Mouse (Mus musculus) lung, postnatal 14 days (tissue): ENCODE measurements around the gene Abcc1.

Experiments
- DNase-seq: peaks from one replicate; pipeline ENCODE4 v3.0.0; 2021

Gene Abcc1

DNA sequence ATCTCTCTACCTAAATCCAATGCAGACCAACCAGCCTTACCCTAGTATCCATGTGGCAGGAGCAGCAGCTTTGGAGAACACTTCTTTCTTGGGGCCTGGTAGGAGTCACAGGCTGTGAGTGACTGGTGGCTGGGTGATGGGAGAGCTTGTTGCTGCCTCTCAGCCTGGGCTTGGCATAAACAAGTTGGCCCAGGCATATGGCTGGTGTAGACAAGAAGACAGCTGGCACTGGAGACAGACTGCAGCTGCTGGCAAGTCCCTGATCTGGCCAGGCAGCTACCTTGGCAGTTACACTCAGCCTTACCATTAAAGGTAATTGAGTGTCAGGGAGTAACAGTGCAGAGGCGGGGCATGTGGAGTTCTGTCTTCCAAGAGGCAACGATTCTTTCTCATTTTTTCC lies 16.0 kb downstream of the Abcc1 start:
- peak; percentile 17 for DNase-seq

DNA sequence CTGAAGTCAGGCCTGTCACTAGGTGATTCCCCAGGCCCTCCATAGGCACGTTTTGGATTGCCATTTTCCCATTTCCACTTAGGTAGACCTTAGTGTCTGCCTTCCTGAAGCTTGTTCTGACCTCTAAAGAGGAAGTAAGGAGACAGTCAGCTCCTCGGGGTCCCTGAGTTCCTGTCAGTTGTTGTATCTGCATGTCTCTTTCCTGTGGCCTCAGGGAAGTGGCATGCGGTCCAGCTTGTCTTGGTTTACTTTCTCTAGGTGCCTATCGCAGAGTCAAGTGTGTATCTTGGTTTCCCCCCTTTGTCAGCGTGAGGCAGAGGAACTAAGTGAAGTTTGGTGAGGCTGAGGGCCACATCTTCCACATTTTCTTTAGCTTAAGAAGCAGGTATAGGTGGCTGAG lies 17.3 kb downstream of the Abcc1 start:
- no peak for DNase-seq

DNA sequence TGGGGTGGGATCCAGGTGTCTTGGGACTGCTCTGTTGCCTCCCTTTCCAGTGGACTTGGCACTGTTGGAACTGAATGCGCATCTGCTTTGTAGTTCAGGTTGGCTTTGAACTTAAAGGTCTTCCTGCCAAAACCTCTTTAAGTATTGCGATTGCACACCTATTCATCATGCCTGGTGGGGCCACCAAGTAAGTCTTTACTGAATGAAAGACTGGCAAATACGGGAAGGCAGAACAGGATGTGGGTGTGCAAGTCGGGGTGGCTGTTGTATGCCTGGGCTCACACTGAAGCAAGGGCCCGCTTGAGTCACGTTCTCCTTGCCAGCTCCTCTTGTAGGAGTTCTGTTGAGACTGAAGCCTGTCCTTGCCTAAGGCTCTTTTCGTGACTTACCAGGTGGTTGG lies 18.5 kb downstream of the Abcc1 start:
- DNase-seq = no peak

DNA sequence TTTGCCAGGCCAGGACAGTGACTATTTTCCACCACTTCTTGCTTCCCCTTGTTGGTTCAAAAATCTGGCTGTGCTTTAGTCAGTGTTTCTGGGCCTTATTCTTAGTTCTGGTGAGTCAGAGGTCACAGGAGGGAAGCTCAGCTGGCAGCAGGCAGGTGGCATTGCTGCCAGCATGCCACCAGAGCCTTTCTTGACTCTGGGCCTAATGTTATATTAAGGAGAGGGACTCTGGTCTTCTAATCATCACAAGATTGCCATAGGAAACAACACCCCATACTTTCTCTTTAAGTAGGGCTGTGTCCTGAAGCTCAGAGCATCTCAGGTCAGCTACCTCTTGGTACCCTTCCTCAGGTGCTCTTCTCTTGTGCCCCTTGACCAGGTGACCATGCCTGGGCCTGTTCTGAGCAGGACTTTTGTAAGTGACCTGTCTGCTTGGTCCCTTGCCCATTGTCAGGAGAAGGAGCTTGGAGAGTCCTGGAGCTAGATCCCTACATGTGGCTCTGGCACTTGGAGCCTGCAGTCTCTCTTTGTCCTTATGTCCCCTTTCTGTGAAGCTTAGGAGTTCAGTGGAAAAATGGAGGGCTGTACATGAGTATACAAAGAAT lies 19.8 kb downstream of the Abcc1 start:
- no peak for DNase-seq

DNA sequence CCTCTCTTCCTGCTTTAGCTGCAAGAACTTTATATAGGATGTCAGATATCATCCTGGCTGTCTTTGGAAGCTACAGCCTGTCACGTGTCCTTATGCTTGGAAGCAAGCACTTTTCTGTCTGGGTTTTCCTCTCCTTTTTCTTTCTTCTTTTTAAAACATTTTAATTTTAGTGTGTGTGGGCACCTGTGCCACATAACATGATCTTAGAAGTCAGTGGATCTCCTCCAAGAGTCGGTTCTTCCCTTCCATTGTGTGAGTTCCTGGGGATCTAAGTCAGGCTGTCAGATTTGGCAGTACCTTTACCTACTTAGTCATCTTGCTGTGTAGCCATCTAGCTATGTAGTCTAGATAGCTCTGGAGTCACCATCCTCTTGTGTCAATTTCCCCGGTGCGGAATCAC lies 37.9 kb downstream of the Abcc1 start:
- DNase-seq = no peak

DNA sequence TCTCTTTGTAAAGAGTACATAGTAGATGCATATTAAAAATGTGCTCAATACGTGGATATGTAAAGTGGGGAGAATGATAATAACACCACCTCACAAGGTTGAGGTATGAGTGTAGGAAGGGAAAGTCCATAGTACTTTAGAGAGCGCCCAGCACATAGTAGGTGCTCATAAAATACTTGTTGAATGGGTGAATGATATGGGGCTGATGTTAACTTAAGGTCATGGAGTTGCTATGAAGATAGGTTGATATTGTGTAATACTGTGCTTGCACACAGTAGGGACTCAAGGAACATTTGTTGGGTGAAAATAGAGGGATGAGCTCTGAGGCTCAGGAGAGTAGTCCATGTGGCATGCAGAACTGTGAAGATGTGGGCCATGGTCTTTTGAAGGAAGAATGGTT lies 42.1 kb downstream of the Abcc1 start:
- DNase-seq = no peak

DNA sequence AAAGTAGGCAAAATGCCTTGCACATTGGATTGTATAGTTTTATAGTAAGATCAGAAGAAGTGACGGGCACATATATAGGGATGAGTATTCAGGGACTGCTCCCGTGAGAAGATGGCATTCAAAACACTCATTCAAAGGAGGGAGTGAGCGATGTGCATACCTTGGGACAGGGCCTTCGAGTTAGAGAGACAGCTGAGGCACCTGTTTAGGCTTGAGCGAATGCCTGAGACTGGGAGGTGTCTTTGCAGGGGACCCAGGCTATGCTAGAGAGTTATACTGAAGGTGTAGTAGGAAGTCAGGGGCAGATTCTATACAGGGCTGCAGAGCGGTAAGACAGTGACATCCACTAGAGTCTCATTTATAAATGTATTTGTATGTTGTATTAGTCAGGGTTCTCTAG lies 44.3 kb downstream of the Abcc1 start:
- no peak for DNase-seq

DNA sequence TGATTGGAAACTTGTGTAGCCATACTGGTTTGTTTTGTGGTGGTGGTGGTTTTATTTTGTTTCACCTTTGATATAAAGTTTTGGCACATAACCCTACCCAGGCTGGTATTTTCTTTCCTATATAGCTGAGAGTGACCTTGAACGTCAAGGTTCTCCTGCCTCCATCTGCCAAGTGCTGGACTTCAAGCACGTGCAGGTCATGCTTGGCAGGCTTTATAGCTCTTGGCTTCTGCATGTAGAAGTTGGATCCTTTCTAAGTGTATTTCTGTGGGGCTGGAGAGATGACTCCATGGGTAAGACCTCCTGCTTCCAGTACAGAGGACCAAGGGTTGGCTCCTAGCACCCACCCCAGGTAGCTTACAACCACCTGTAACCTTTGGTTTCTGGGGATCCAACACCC lies 47.8 kb downstream of the Abcc1 start:
- no peak for DNase-seq

DNA sequence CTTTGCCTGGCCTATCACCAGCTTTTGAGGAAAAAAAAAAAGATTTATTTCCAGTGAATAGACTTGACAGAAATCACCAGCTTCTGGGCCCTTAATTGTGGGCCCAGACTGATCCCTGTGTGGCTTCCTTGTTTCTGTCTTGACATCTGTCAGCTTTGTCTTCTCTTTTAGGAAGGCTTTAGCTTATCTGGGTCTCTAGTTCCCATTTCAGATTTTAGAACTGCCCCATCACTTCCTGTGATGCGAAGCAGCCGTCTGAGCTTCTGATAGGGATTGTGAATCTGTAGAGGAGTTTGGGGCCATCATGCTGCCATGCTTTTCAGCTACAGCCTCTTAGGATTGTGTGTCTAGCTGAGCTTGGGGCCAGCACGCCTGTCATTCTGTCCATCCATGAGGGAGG lies 48.4 kb downstream of the Abcc1 start:
- DNase-seq = no peak

DNA sequence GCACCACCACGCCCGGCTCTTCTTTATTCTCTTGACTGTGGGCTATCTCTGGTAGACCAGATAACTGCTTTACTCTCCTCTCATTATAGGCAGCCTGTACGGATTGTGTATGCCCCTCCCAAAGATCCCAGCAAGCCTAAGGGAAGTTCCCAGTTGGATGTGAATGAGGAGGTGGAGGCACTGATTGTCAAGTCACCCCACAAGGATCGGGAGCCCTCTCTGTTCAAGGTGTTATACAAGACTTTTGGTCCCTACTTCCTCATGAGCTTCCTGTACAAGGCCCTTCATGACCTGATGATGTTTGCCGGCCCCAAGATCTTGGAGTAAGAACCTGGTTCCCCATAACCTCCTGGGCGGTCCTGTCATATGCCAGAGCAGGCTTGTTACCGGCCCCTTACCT lies 49.3 kb downstream of the Abcc1 start:
- DNase-seq = no peak

DNA sequence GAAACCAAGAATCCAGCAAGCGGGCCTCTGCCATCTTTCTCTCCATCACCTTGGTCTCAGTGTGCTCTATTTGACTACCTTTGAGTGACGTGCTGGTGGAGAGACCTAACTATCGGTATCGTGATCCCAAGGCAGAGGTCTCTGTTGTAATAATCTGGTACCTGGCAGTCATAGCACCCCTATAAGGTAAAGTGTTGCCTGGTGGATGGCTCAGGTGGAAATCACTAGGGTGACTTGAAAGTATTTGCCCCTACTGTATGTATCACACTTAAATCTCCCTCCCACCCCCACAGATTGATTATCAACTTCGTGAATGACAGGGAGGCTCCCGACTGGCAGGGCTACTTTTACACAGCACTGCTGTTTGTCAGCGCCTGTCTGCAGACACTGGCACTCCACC lies 49.8 kb downstream of the Abcc1 start:
- no peak for DNase-seq

DNA sequence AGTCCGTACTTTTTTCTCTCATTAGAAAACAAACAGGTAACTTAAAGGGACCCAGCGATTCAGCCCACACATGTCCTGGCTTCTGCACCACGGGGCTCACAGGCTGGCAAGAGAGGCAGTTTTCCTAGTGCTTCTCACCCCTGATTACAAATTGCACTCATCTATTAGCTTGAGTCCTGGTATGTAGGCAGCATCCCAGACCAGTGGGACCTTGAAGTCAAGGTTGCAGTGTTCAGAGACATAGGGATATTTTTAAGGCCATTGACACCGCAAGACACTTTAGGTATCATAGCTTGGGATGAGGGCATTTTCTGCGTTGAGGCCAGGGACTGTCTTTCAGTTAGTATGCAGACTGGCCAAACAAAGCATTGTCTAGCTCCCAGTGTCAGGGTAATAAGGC lies 51.2 kb downstream of the Abcc1 start:
- DNase-seq = no peak

DNA sequence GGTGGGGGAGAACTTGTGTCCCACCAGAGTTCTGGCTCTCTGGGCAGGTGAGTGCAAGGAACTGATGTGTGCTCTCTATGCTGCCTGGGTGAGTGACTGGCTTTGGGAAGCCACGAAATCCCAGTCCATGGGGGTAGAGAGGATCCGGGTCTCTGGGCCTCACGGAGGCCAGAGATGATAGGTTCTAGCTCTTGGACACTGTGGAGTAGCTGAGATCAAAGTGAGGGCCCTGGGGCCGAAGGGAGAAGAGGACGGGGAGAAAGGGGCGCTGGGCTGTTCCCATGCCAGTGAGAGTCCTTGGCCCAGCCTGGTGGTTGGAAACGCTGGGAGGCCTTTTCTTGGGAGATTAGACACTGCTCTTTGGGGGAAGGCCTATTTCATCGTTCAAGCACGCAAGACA lies 53.8 kb downstream of the Abcc1 start:
- DNase-seq = no peak

DNA sequence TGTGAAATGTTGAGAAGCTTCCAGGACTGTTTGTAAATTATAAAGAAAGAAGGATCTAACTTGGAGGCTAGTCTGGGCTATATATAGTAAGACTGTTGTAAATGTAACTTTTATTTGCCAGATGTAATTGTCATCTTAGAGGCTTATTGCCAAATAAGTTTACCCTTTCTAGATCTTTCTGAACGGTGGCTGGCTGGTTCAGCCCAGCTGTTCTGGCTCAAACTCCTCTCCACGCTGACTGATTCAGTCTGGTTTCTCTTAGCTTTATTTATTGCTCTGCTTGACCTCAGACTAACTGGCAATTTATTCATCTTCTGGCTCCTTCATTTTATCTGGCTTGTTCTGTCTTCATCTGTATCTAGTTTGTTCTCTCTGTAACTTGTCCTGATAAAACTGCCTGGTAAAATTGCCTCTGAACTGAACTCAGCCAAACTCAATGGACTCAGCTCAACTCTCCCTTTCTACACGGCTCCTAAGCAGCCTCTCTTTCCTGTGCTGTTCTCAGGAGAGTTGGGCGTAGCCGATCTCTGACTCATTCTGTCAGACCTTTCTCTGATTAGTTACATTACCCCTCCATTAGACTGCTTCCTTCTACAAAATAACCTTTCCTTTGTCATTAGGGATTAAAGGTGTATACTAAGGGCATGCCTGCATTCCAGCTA lies 55.7 kb downstream of the Abcc1 start:
- no peak for DNase-seq

DNA sequence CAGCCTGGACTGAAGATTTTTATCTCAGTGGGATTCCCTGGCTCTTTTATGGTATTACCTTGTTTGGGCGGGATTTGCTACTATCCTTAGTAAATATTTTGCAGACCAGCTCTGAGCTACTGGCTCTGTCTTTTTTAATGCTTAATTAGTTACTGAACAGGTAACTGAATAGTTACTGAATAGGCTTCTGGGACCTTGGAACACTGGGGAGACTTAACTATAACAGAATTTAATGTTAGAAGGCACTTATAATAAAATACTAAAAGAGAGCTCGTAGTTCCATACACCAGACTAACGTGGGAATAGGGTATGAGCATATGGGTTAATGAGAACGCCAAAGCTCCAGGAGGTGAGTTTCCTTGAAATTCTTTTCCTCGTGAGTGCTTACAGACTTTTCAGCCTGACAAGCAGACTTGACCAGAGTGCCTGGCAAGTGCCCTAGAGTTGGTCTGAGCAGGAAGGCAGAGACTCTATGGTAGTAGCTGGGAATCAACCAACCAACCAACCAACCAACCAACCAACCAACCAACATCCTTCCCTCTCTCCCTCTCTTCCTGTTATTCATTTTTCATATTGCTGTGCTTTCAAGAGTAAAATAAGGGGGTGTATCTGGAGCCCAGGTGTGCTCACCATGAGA lies 59.3 kb downstream of the Abcc1 start:
- DNase-seq = no peak

DNA sequence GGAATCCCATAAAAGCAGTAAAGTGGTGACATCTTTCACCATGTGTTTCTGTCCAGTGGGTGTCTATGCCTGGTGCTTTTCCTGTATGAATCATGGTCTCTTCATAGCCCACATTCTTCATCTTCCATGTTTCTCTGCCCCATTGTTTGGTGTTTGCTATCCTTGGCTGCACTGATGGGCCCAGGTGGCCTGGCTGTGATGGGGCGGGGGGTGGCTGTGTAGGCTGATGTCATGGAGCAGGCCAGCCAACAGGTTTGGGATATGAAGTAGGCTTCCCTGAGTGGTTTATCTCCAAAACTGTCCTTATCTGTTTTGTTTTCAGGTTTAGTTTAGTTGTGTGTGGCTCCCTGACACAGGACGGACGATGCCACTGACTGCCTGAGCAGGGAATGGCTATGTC lies 60.7 kb downstream of the Abcc1 start:
- DNase-seq = no peak

DNA sequence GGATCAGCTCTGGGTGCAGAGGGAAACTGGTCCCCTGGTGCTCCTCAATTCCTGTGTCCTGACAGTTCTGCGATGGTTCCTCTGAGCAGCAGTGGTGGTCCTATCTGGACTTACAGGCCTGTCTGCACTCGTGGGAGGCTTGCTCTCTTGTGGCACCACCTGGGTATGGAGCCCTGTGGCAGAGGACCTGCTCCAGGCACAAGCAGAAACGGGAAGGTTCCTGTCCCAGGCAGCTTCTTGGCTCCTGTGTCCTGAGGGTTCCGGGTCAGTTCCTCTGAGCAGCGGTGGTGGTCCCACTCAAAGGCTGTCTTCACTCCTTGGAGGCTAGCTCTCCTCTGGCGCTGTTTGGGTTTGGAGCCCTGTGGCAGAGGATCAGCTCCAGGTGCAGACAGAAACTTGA lies 68.0 kb downstream of the Abcc1 start:
- no peak for DNase-seq

DNA sequence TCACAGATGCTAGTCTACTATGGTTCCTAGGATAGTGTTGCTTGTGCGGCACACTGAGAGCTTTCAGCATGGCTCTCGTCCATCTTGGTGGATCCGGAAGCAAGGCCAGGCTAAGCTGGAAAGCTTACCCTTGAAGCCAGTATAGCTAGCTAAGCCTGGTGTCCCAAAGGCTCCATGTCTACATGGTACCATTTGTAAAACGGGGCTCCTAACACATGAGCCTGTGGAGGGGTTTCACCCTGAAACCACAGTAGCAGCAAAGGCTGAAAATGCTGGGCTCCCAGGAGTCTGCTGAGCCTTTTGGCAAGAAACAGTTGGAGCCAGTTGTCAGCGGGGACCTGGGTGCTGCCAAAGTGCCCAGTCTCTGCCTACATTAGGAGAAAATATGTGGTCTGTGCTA lies 71.6 kb downstream of the Abcc1 start:
- DNase-seq = no peak

DNA sequence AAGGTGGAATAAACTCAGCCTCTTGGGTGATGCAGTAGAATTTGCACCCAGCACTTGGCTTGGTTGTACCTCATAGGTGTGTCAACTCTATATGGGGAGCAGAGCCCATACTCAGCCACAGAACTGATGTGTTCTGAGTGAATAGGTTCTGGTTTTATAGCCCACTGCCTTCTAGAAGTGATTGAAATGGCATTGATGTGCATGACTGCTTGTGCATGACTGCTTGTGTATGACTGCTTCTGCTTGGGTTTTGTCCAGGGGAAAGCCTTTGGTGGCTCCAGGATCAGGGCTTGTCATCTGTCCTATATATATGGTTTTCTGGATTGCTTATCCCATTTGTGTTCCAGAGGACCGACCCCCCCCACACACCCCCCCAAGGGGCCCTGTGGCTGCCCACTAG lies 74.2 kb downstream of the Abcc1 start:
- DNase-seq = no peak

DNA sequence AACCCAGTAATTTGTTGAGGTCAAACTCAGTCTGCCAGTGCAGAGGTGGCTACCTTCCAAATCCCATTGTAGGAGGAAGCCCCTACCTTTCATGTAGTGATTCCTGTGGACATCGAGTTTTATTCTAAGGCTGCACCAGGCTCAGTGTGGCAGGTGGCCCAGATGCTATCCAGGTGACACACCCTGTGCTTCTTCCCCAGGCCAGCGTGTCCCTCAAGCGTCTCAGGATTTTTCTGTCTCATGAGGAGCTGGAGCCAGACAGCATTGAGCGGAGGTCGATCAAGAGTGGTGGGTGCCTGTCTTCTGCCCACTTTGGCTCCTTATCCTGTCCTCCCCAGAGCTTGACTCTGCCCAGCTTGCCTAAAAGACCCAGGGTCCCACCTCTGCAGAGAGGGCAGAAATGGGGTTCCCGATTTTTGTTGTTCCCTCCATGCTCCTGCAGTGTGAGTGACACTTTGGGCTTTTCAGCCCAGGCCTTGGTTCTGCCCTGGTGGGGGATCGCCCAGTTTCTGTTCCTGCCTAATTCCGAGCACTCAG lies 76.2 kb downstream of the Abcc1 start:
- DNase-seq = no peak

DNA sequence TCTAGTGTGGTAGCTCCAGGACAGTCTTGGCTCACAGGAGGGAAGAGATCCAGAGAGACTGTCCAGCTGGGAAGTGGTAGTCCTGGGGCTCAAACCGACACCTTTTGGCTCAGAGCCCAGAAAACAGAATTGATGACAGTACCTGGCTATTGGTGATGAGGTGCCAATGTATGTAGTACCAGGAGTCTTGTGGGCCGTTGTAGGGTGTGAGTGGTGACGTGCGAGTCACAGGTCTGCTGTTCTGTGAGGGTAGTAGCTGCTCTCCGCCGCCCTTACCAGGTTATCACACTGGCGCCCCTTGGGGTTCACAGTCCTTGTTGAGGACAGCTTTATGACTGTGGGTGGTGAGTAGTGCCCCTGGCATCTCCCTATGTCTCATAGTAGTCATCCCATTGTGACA lies 77.2 kb downstream of the Abcc1 start:
- DNase-seq = no peak

DNA sequence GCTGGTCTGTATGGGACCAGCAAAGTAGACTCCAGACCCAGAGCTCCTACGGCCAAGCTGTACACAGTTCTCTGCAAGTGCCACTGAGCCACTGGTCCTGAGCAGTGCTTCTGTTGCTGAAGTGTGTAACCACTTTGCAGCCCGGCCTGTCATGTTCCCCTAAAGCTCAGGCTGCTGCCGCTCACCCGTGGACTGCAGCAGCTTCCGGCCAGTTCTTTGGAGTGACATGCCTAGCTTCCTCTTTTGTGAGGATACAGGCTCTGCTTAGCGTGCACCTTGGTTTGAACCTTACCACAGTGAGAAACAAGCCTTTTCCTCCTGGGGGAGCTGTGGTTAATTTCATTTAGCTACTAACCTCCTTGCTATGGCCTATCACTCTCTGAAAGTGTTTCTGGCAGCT lies 77.7 kb downstream of the Abcc1 start:
- DNase-seq = no peak

DNA sequence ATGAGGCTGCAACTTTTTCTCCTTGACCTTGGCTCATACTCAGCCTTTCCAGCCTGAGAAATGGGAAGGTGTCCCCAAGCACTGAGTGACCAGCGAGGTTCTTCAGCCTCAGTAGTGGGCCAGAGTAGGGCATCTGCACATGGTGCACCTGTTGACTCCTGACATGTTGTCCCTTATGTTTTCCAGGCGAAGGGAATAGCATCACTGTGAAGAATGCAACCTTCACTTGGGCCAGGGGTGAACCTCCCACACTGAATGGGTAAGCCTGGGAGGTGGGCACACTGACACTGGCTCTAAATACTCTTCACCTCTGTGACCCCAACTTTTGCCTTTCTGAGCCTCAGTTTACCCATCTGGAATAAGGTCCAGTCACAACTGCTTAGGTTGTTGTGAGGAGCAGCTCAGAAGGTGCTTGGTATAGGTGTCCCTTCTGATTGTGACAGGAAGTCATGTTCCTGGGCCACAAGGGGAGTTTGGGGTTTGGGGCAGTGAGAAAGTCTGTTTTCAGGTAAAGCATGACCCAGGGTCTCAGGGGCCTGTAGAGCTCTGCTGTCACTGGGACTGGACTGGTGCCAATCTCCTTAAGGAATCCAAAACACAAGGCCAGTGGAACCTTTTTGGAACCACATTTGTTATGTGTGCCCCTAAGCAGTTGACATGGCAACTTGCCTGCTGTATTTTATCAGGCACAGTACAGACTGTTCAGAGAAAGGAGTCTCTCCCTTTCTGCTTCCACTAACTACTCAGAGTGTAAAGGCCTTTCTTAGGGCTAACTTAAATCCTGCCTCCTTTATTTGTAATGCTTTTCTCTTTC lies 78.7 kb downstream of the Abcc1 start:
- DNase-seq = no peak
